Mouse (Mus musculus) T-helper 1 cell (primary cell): ENCODE measurements around the gene Lamp2.

ENCODE experiments used
- in situ Hi-C: fragments of 300-600 bp; cut with MboI, MseI; formaldehyde crosslinking; loops from one replicate; pipeline ENCODE4 v1.15.1; 2025; ENCODE audit warnings: high pct_unique_total_duplicates

Gene Lamp2

DNA sequence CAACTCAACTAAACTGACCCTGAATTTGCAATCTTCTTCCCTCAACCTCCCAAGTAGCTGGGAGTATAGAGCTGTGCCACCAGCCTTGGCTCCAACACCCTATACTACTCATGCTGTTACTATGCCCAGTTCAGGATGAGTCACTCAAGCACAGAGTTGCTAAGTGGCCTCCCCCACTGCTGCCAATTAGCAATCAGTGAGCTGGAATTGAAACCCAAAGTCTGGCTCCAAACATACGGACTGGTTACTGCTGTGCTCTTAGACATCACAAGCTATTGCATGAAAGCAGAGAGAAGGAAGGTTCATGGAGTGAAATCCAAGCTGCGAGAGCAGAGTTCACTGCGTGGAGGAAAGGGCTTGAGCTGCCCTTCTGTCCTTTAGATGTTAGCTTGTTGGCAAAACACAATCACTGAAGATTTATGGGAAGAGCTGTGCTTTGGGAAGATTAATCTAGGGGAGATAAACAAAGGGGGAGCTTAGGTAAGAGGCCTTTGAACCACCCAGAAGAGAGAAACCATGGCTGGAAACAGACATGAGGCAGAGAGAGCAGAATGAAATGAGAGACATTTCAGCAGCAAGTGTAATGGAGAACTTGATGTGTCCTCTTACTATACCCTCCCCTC is 27.3 kb downstream of the Lamp2 start:
- in situ Hi-C loops: no loop called here

DNA sequence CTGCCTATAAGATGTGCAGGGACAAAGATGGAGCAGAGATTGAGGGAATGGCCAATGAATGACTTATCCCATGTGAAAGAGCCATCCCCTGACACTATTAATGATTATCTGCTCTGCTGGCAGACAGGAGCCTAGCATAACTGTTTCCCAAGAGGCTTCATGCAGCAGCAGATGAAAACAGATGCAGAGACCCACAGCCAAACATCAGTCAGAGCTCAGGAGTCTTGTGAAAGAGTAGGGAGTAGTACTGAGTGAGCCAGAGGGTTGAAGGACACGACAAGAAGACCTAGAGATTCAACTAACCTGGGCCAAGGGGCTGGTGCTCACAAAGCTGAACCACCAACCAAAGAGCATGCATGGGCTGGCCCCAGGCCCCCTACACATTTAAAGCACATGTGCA is 30.2 kb downstream of the Lamp2 start:
- in situ Hi-C loops: no loop called here

DNA sequence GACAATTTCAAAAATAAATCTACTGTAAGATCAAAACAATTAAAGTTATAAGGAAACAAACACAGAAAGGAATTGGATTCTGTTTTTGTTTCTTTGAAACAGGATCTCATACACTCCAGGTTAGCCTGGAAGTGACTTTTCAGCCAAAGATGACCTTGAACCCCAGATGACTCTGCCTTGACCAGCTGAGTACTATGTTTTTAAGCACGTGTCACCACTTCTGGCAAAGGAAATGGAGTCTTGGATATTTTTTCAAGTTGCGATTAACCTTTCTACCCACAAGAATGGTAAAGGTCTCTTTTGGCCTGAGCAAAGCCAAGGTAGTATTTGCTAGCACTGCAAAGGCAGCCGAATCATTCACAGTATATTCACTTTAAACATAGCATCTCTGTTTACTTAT is 33.2 kb downstream of the Lamp2 start:
- in situ Hi-C loops: no loop called here

DNA sequence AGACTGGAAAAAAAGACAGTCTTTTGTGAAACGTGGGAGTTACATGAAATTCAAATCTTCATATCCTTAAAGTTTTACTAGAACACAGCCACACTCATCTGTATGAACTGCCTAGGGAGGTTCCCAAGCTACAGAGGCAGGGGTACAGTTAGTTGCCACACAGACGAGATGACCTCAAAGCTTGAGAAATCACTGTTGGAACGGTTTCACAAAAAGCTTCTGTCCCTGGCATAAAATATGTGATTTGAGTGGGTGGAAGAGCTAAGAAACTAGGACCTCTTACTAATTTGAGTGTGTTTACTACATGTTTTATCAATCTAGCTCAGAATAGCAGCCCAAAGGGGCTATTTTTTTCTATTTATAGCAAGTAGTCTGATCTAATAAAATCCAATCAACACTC is 33.9 kb downstream of the Lamp2 start:
- in situ Hi-C loops: no loop called here

DNA sequence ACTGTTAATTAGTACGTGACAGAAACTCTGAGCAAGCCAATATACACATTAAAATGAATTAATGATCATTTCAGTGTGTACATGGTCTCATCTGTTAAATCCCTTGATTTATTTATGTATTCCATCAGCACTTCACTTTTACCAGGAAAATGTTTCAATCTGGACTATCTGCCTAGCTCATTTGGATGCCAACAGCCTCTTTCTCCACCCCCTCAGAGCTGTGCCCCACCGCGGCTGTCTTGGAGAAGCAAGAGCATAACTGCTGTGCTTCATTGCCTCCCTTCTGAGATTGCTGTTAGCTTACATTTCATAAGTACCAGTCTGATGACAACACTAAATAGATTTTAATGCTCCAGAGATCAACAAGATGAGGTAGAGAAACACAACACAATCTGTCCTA is 52.4 kb downstream of the Lamp2 start:
- in situ Hi-C loops: no loop called here

DNA sequence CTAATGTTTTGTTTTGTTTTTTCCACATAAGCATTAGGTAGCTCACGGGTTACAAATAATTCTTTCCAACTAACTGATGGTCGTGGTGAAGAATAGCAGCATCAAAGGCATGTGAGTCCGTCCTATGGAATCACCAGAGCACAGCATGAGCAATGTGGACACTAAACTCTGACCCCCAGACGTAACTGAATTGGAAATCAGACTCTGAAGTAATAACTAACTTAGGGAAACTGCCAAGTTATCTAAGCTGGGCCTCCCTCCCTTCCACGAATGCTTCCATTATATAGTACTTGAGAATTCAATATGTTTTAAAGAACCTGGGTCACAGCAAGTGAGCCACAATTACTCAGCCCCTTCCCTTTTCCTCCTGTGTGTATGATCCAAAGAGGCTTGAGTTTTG is 53.3 kb downstream of the Lamp2 start:
- in situ Hi-C loops: no loop called here

DNA sequence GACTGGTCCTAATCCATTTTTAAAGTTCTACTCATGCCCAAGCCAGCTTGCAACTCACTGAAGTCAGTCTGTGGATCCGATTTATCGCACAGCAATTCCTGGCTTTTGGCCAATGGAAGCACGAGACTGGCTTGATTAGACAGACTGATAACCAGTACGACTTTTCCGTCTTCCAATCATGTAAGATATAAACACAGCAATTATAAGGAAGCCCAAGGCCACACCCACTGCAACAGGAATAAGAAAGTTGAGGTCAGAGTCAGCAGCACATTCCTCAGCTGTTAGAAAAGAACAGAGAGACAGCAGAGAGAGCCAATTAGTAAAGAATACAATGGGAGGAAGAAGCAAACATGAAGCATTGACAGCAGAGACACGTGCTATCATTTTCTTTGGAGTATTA is 54.2 kb downstream of the Lamp2 start:
- in situ Hi-C loops: no loop called here

DNA sequence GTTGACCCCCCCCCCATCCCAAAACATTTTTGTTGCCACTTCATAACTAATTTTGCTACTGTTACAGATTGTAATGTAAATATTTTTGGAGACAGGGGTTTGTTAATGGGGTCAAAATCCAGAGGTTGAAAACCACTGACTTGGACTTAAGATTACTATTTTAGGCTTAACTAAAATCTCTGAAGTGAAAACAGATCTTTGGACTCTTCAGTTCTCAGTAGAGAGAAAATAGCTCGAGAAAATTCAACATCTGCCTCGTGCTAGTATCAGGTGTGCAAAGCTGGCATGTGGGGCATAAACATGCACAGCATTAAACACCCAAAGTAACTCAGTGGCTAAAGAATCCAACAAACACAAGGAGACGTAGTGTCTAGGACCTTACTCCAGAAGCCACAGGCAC is 55.6 kb downstream of the Lamp2 start:
- in situ Hi-C loops: no loop called here

DNA sequence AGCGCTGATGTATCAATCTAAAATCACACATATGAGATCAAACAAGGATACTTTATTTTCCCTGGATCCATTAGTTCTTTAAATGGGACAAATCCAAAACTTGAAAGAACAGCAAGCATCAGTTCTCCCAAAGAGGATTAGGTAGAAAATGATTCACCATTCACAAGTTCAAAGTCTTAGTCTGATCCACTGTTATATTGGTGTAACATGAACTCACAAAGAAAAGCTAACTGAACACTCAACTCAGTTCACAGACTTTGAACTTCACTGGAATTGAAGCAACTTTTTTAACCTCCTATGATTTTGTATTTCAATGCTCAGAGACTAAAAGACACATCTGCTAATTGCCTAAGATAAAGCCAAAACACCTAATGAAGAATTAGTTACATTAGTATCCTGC is 56.6 kb downstream of the Lamp2 start:
- in situ Hi-C loops: no loop called here

DNA sequence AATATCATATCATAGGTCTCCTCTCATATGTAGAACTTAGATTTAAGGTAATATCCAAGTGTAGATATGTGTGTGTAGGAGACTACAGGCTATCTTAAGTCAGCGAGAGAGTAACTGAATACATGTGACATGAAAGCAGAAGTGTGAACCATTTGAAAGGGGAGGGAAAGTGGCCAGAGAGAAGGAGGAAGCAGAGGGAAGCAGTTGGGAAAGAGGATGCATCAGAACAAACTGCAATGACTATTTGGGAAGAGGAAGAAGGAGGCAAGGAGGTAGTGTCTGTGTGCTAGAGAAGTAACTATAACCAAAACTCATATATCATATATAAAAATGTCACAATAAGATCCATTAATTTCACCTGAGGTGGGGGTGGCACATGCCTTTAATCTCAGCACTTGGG is 83.1 kb downstream of the Lamp2 start:
- in situ Hi-C loops: loop anchor here (25.0 kb wide), 1 partner anchor 1064 kb away; no protein-coding TSS in a partner anchor

DNA sequence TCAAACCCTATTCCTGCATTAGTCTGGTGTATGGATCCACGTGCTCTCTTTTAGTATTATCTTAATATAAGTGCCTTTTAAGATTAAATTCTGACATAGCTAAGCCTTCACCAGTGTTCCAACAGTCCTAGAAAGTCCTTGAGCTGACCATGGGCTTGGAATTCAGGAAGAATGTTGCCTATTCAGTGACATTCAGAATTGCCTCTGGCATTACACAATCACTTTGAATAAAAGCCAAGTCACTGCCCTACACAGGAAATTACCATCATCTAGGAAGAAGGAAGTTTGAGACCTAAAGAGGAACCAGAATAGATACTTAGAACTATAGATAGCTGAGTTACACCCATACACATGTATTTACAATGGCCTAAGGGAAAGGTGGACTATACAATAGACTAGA is 91.6 kb downstream of the Lamp2 start:
- in situ Hi-C loops: loop anchor here (25.0 kb wide), 1 partner anchor 1073 kb away; no protein-coding TSS in a partner anchor

DNA sequence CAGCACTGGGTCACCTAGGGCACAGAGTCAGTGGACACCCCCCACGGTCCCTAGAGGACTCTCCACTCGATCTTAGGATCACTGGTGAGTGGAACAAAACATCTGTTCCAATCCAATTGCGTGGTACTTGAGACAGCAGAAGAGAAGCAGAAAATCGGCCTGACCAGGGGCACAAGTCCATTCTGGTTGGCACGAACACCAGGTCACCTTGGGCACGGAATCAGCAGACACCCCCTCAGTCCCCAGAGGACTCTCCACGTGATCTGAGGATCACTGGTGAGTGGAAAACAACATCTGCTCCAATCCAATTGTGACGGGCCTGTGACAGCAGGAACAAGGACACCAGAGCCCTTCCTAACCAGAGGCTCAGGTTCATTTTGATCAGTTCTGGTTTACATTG is 94.2 kb downstream of the Lamp2 start:
- in situ Hi-C loops: loop anchor here (25.0 kb wide), 1 partner anchor 1075 kb away; no protein-coding TSS in a partner anchor
